Mouse (Mus musculus) pancreas, adult 10 weeks (tissue): ENCODE measurements around the gene Mrpl44. TPM values are rescaled to one million over a fixed set of nuclear protein-coding genes. Genes with fewer than 3 reads are reported as not detected.

ENCODE experiments used
- polyA plus RNA-seq: library from polyadenylated mRNA; stranded (reverse); fragments of 350-450 nt; fragmentation: Illumina TruSeq; extraction: RNeasy Lipid Tissue Mini Kit (QIAGEN cat#74804); gene quantifications from one replicate; pipeline ENCODE4 v1.2.3, GENCODE M21; 2015; ENCODE audit warnings: low read depth, low replicate concordance; ENCODE audit not compliant: insufficient read depth

The Mrpl44 gene
- 6.7 TPM for polyA plus RNA-seq

DNA sequence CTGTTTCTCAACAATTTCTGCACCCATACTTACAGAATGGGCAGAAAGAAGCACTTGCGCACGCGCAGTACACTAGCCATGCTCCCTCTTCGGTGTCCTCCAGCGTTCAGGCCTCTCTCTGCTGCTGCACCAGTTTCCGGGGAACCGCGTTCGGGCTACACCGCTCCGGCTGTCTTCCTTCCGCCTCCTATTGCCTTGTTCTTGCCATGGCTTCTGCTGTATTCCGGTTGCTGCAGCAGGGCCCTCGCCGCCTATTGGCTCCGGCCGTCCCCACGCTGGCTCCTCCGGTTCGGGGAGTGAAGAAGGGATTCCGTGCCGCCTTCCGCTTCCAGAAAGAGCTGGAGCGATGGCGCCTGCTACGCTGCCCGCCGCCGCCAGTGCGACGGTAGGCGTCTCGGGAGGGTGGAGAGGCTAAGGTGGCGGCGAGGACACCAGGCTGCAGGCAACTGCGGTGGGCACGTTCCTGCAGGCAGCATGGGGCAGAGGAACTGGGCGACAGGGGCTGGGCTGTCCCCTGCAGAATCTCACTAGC, at the start of gene Mrpl44, which contains the start of gene Wdfy1:
TSS of gene Mrpl44 (plus strand) at position 92 of the 532 bp plus-strand sequence.
TSS of gene Wdfy1 (minus strand) at position 217 of the 532 bp plus-strand sequence.

Other genes with a start within 250 kb of the Mrpl44 start
- gene Ap1s3, start 104.0 kb upstream of the Mrpl44 start, polyA plus RNA-seq = 0.65 TPM
- 5.1 TPM for gene Wdfy1, start 125 bp downstream of the Mrpl44 start, polyA plus RNA-seq
- 8.8 TPM for gene Serpine2, start 85.2 kb downstream of the Mrpl44 start, polyA plus RNA-seq